Mouse (Mus musculus): Measurements from ENCODE around the gene Gm20695. TPM values are rescaled to one million over a fixed set of nuclear protein-coding genes. Genes with fewer than 3 reads are reported as not detected.

Gene Gm20695
- total RNA-seq, 2 experiments from 2014 or later, result not detected

Small RNA genes lying within 50 kb of the gene (microRNA-seq; reads per million reads assigned to microRNA genes)
- gene Gm23493, result not detected

Other genes with a start within 250 kb of the Gm20695 start
- not detected for gene Mefv, start 166.6 kb upstream of the Gm20695 start, total RNA-seq (2021)
- gene Zfp263, start 140.6 kb upstream of the Gm20695 start, total RNA-seq (2021), result 1 to 10 TPM; 5.4 to 6.1 TPM
- gene Olfr15, start 53.8 kb upstream of the Gm20695 start, total RNA-seq (2021), result not detected
- gene Zfp174, start 37.4 kb upstream of the Gm20695 start, total RNA-seq (2021), result 1 to 10 TPM; 1.7 to 1.9 TPM
- gene Naa60, start 12.3 kb upstream of the Gm20695 start, total RNA-seq (2021), result 10 to 100 TPM; 36.8 to 37.1 TPM
- 1 to 10 TPM; 6.3 to 7.2 TPM for gene Zfp597, start 87 bp upstream of the Gm20695 start, total RNA-seq (2021)
- 1 to 10 TPM; 2.4 to 2.8 TPM for gene 1700037C18Rik, start 24.0 kb downstream of the Gm20695 start, total RNA-seq (2021)
- 1 to 10 TPM; 7.3 to 8.4 TPM for gene Cluap1, start 24.2 kb downstream of the Gm20695 start, total RNA-seq (2021)
- gene Nlrc3, start 92.0 kb downstream of the Gm20695 start, total RNA-seq (2021), result 1 to 10 TPM; 1.5 to 3.1 TPM
- 1 to 10 TPM; 7.6 to 9.2 TPM for gene Slx4, start 119.1 kb downstream of the Gm20695 start, total RNA-seq (2021)
- under 1 TPM in 1 of 2 experiments, not detected in 1; 0.33 TPM for gene Dnase1, start 152.3 kb downstream of the Gm20695 start, total RNA-seq (2021)
- 100 to 1,000 TPM; 127 to 130 TPM for gene Trap1, start 193.2 kb downstream of the Gm20695 start, total RNA-seq (2021)